Mouse (Mus musculus) heart, embryonic 15.5 days (tissue): ENCODE results near the gene Vgll4. TPM values are rescaled to one million over a fixed set of nuclear protein-coding genes. Genes with fewer than 3 reads are reported as not detected.
A peak's percentile ranks its signal among the peaks of the same experiment; 100 is the strongest.

Source experiments
- ATAC-seq: fragments of 200-750 bp; cut with Nextera tagmentation; replicated peaks from 2 replicates; pipeline ENCODE4 v1.8.0; 2017; ENCODE audit warnings: low read depth, moderate TSS enrichment; ENCODE audit not compliant: insufficient number of reproducible peaks, insufficient read depth, low FRiP score
- H3K27ac ChIP-seq: fragments of 300-500 bp; sonication (generic); 2 replicates; pipeline ENCODE4 v1.5.1; 2015; ENCODE audit warnings: mild to moderate bottlenecking, inconsistent platforms
- H3K27me3 ChIP-seq: fragments of 300-500 bp; sonication (generic); 2 replicates; pipeline ENCODE4 v1.6.1; 2015; ENCODE audit warnings: inconsistent platforms
- H3K36me3 ChIP-seq: fragments of 300-500 bp; sonication (generic); 2 replicates; pipeline ENCODE4 v1.6.1; 2015; ENCODE audit warnings: mild to moderate bottlenecking, inconsistent platforms
- H3K4me1 ChIP-seq: fragments of 300-500 bp; sonication (generic); replicated peaks from 2 replicates; pipeline ENCODE4 v1.6.1; 2015; ENCODE audit warnings: inconsistent platforms
- H3K4me2 ChIP-seq: fragments of 300-500 bp; sonication (generic); 2 replicates; pipeline ENCODE4 v1.6.1; 2015; ENCODE audit warnings: inconsistent platforms, mild to moderate bottlenecking, moderate library complexity
- H3K4me3 ChIP-seq: fragments of 300-500 bp; sonication (generic); 2 replicates; pipeline ENCODE4 v1.5.1; 2015; ENCODE audit warnings: mild to moderate bottlenecking, inconsistent platforms
- H3K9ac ChIP-seq: fragments of 300-500 bp; sonication (generic); 2 replicates; pipeline ENCODE4 v1.6.1; 2015; ENCODE audit warnings: mild to moderate bottlenecking, inconsistent platforms
- H3K9me3 ChIP-seq: fragments of 300-500 bp; sonication (generic); replicated peaks from 2 replicates; pipeline ENCODE4 v1.6.1; 2016; ENCODE audit warnings: inconsistent platforms
- WGBS: fragments of 180-500 bp; shearing (Covaris S2); methylation state at CpG from one replicate; pipeline ENCODE4 v1.1.7; 2015; ENCODE audit warnings: mixed read lengths; 5-methylcytosine and 5-hydroxymethylcytosine counted together
- polyA plus RNA-seq: library from polyadenylated mRNA; unstranded; fragments of >200 nt; fragmentation: Nextera tagmentation; extraction: Ambion mirVana; gene quantifications from 2 replicates; pipeline ENCODE4 v1.2.1, GENCODE M21; 2015

Gene Vgll4
- polyA plus RNA-seq, 1 experiment from 2014 or later = 65.4 TPM

- no peak overlapping the region for H3K4me3 ChIP-seq
- 74% methylated on average over 3 of the region's 3 CpGs for WGBS
- no peak overlapping the region for H3K4me2 ChIP-seq
- no peaks in the 10 kb centered on the region for H3K36me3 ChIP-seq
- no peak overlapping the region for H3K9ac ChIP-seq
- H3K27me3 ChIP-seq = no peaks in the 10 kb centered on the region
- ATAC-seq = no peak
- peaks cover 13% of the 10 kb centered on the region for H3K4me1 ChIP-seq
- no peaks in the 10 kb centered on the region for H3K9me3 ChIP-seq
- no peak overlapping the region for H3K27ac ChIP-seq
Observed at GRCm38 (mm10) chr6:114935362-114935761, 34.4 kb downstream of the Vgll4 start.

- ATAC-seq = no peak
Observed at GRCm38 (mm10) chr6:114934045-114934444, 35.7 kb downstream of the Vgll4 start.

GRCm38 (mm10) chr6:114932991-114933392 is 36.8 kb downstream of the Vgll4 start:
- Histone ChIP-seq H3K27ac (no peak overlapping the region), H3K9ac (no peak overlapping the region), H3K4me2 (no peak overlapping the region), H3K4me3 (no peak overlapping the region), H3K27me3 (no peaks in the 10 kb centered on the region), H3K4me1 (peaks cover 21% of the 10 kb centered on the region), H3K9me3 (no peaks in the 10 kb centered on the region), H3K36me3 (no peaks in the 10 kb centered on the region)
- no peak for ATAC-seq
- WGBS = 82% methylated on average over 3 of the region's 3 CpGs

More at GRCm38 (mm10) chr6:114934045-114934444, 35.7 kb downstream of the Vgll4 start:
- H3K27me3 ChIP-seq = no peaks in the 10 kb centered on the region
- no peak overlapping the region for H3K4me2 ChIP-seq
- H3K4me3 ChIP-seq = no peak overlapping the region
- no peaks in the 10 kb centered on the region for H3K9me3 ChIP-seq
- no peak overlapping the region for H3K9ac ChIP-seq
- WGBS = 69% methylated on average over 11 of the region's 11 CpGs
- H3K27ac ChIP-seq = no peak overlapping the region
- peaks cover 21% of the 10 kb centered on the region for H3K4me1 ChIP-seq
- no peaks in the 10 kb centered on the region for H3K36me3 ChIP-seq

GRCm38 (mm10) chr6:114932116-114932500 is 37.7 kb downstream of the Vgll4 start:
- ATAC-seq = no peak
- Histone ChIP-seq H3K9ac (no peak overlapping the region), H3K36me3 (no peaks in the 10 kb centered on the region), H3K4me3 (no peak overlapping the region), H3K27me3 (no peaks in the 10 kb centered on the region), H3K4me1 (peaks cover 21% of the 10 kb centered on the region), H3K4me2 (no peak overlapping the region), H3K9me3 (peaks cover under 1% of the 10 kb centered on the region; the same call in 1 of the 2 replicates), H3K27ac (0 out of 2 replicates have a peak overlapping the region, but pooled peaks have one; percentile 22)
- WGBS = 78% methylated on average over 5 of the region's 5 CpGs

GRCm38 (mm10) chr6:114931212-114932115 is 38.3 kb downstream of the Vgll4 start:
- Histone ChIP-seq H3K9me3 (peaks cover 4% of the 10 kb centered on the region; the same call in 1 of the 2 replicates), H3K9ac (0 out of 2 replicates have a peak overlapping the region, but pooled peaks have one; percentile 7), H3K36me3 (no peaks in the 10 kb centered on the region), H3K27ac (peak overlapping the region; percentile 22; the same call in 1 of the 2 replicates), H3K4me2 (peak overlapping the region; percentile 49), H3K4me3 (0 out of 2 replicates have a peak overlapping the region, but pooled peaks have one; percentile 6), H3K27me3 (no peaks in the 10 kb centered on the region), H3K4me1 (peaks cover 21% of the 10 kb centered on the region)
- WGBS = 49% methylated on average over 28 of the region's 28 CpGs
- no peak for ATAC-seq

- Histone ChIP-seq H3K4me2 (peak overlapping the region; percentile 49; the same call in 1 of the 2 replicates), H3K4me1 (peaks cover 21% of the 10 kb centered on the region), H3K9me3 (peaks cover 4% of the 10 kb centered on the region; the same call in 1 of the 2 replicates), H3K27ac (no peak overlapping the region), H3K27me3 (no peaks in the 10 kb centered on the region), H3K4me3 (no peak overlapping the region), H3K9ac (no peak overlapping the region), H3K36me3 (no peaks in the 10 kb centered on the region)
- ATAC-seq = no peak
- 78% methylated on average over 8 of the region's 8 CpGs for WGBS
Observed at GRCm38 (mm10) chr6:114930646-114931045, 39.1 kb downstream of the Vgll4 start.

- no peak overlapping the region for H3K4me3 ChIP-seq
- H3K27ac ChIP-seq = no peak overlapping the region
- ATAC-seq = no peak
- H3K4me2 ChIP-seq = peak overlapping the region; percentile 22; the same call in 1 of the 2 replicates
- 60% methylated on average over 11 of the region's 11 CpGs for WGBS
- H3K9me3 ChIP-seq = peaks cover 4% of the 10 kb centered on the region; the same call in 1 of the 2 replicates
- no peaks in the 10 kb centered on the region for H3K36me3 ChIP-seq
- peaks cover 21% of the 10 kb centered on the region for H3K4me1 ChIP-seq
- H3K27me3 ChIP-seq = no peaks in the 10 kb centered on the region
- H3K9ac ChIP-seq = no peak overlapping the region
Observed at GRCm38 (mm10) chr6:114930038-114930591, 39.7 kb downstream of the Vgll4 start.

GRCm38 (mm10) chr6:114929346-114929745 is 40.4 kb downstream of the Vgll4 start:
- Histone ChIP-seq H3K9ac (no peak overlapping the region), H3K27ac (peak overlapping the region; percentile 23; the same call in 1 of the 2 replicates), H3K36me3 (no peaks in the 10 kb centered on the region), H3K9me3 (peaks cover 4% of the 10 kb centered on the region; the same call in 1 of the 2 replicates), H3K4me2 (no peak overlapping the region), H3K4me3 (no peak overlapping the region), H3K4me1 (peaks cover 21% of the 10 kb centered on the region), H3K27me3 (no peaks in the 10 kb centered on the region)
- 0 out of 2 replicates have a peak, but pooled peaks have one; percentile 17 for ATAC-seq

- no peak for ATAC-seq
- Histone ChIP-seq H3K9ac (no peak overlapping the region), H3K9me3 (peaks cover 4% of the 10 kb centered on the region; the same call in 1 of the 2 replicates), H3K4me2 (no peak overlapping the region), H3K4me1 (peaks cover 21% of the 10 kb centered on the region), H3K27ac (0 out of 2 replicates have a peak overlapping the region, but pooled peaks have one; percentile 23), H3K36me3 (no peaks in the 10 kb centered on the region), H3K4me3 (no peak overlapping the region), H3K27me3 (no peaks in the 10 kb centered on the region)
- WGBS = 2% methylated on average over 4 of the region's 4 CpGs
Observed at GRCm38 (mm10) chr6:114928462-114928861, 41.3 kb downstream of the Vgll4 start.

- 81% methylated on average over 5 of the region's 5 CpGs for WGBS
- H3K4me1 ChIP-seq = peaks cover 21% of the 10 kb centered on the region
- no peak for ATAC-seq
- peaks cover 4% of the 10 kb centered on the region; the same call in 1 of the 2 replicates for H3K9me3 ChIP-seq
- H3K27me3 ChIP-seq = no peaks in the 10 kb centered on the region
- no peak overlapping the region for H3K4me2 ChIP-seq
- H3K27ac ChIP-seq = no peak overlapping the region
- no peak overlapping the region for H3K9ac ChIP-seq
- H3K4me3 ChIP-seq = no peak overlapping the region
- no peaks in the 10 kb centered on the region for H3K36me3 ChIP-seq
Observed at GRCm38 (mm10) chr6:114927400-114927799, 42.4 kb downstream of the Vgll4 start.
